Mouse (Mus musculus) olfactory bulb, adult 2 months (tissue): Measurements from ENCODE around the gene Zfp131. TPM values are rescaled to one million over a fixed set of nuclear protein-coding genes. Genes with fewer than 3 reads are reported as not detected.

Experiments
- H3K27ac ChIP-seq: fragments of 200-500 bp; 2 replicates; pipeline ENCODE4 v1.5.1; 2012; ENCODE audit warnings: low read depth, low read length; ENCODE audit not compliant: insufficient read depth
- H3K4me1 ChIP-seq: fragments of 200-500 bp; 2 replicates; pipeline ENCODE4 v1.6.1; 2012; ENCODE audit warnings: low read length; ENCODE audit not compliant: control insufficient read depth, insufficient read depth
- H3K4me3 ChIP-seq: fragments of 200-500 bp; 2 replicates; pipeline ENCODE4 v1.5.1; 2012; ENCODE audit warnings: mild to moderate bottlenecking, low read depth, low read length, moderate library complexity; ENCODE audit not compliant: insufficient read depth
- CTCF ChIP-seq: fragments of 200-500 bp; IDR thresholded peaks from 2 replicates; pipeline ENCODE4 v1.5.1; 2012; ENCODE audit warnings: low read depth, mild to moderate bottlenecking, low read length, moderate library complexity; ENCODE audit not compliant: insufficient read depth
- POLR2A ChIP-seq: fragments of 200-500 bp; IDR thresholded peaks from 2 replicates; pipeline ENCODE4 v1.6.1; 2012; ENCODE audit warnings: mild to moderate bottlenecking, low read depth, low read length, moderate library complexity; ENCODE audit not compliant: insufficient read depth
- WGBS: fragments of 180-500 bp; shearing (Covaris S2); methylation state at CpG from one replicate; pipeline ENCODE4 v1.1.7; 2018; 5-methylcytosine and 5-hydroxymethylcytosine counted together
- polyA plus RNA-seq: library from polyadenylated mRNA; stranded (reverse); fragments of >200 nt; gene quantifications from 2 replicates; pipeline ENCODE4 v1.2.4, GENCODE M21; 2012; ENCODE audit warnings: low replicate concordance; ENCODE audit not compliant: missing spikeins, insufficient read depth, insufficient read length

Zfp131 gene
- polyA plus RNA-seq, 1 experiment, result not detected

GRCm38 (mm10) chr13:119731448-119731847 is 59.2 kb downstream of the Zfp131 start:
- TF ChIP-seq CTCF (no peak), POLR2A (no peak)
- 22% methylated on average over 6 of the region's 6 CpGs for WGBS
- Histone ChIP-seq H3K27ac (no peak overlapping the region), H3K4me3 (no peak overlapping the region), H3K4me1 (peaks cover 6% of the 10 kb centered on the region; the same call in 1 of the 2 replicates)

- Histone ChIP-seq H3K4me3 (no peak overlapping the region), H3K27ac (no peak overlapping the region), H3K4me1 (peaks cover 6% of the 10 kb centered on the region; the same call in 1 of the 2 replicates)
- no peak for TF ChIP-seq POLR2A
- no peak for TF ChIP-seq CTCF
- WGBS, result 68% methylated on average over 7 of the region's 7 CpGs
Observed at GRCm38 (mm10) chr13:119729406-119729805, 61.3 kb downstream of the Zfp131 start.

- TF ChIP-seq POLR2A (no peak), CTCF (no peak)
- WGBS, result 78% methylated on average over 26 of the region's 26 CpGs
- Histone ChIP-seq H3K4me3 (no peak overlapping the region), H3K27ac (no peak overlapping the region), H3K4me1 (peaks cover 6% of the 10 kb centered on the region; the same call in 1 of the 2 replicates)
Observed at GRCm38 (mm10) chr13:119727608-119728387, 62.9 kb downstream of the Zfp131 start.

GRCm38 (mm10) chr13:119724541-119724940 is 66.1 kb downstream of the Zfp131 start:
- 80% methylated on average over 7 of the region's 7 CpGs for WGBS
- Histone ChIP-seq H3K27ac (no peak overlapping the region), H3K4me1 (no peaks in the 10 kb centered on the region), H3K4me3 (no peak overlapping the region)
- TF ChIP-seq POLR2A (no peak), CTCF (no peak)

GRCm38 (mm10) chr13:119723368-119723767 is 67.3 kb downstream of the Zfp131 start:
- WGBS, result 86% methylated on average over 5 of the region's 5 CpGs
- Histone ChIP-seq H3K4me3 (no peak overlapping the region), H3K4me1 (no peaks in the 10 kb centered on the region), H3K27ac (no peak overlapping the region)
- no peak for TF ChIP-seq CTCF
- TF ChIP-seq POLR2A, result no peak

GRCm38 (mm10) chr13:119722447-119722846 is 68.2 kb downstream of the Zfp131 start:
- TF ChIP-seq CTCF (no peak), POLR2A (no peak)

GRCm38 (mm10) chr13:119716105-119716504 is 74.6 kb downstream of the Zfp131 start:
- no peak overlapping the region for H3K27ac ChIP-seq
- H3K4me1 ChIP-seq, result peaks cover 5% of the 10 kb centered on the region; the same call in 1 of the 2 replicates
- H3K4me3 ChIP-seq, result no peak overlapping the region
- 84% methylated on average over 2 of the region's 2 CpGs for WGBS
- TF ChIP-seq CTCF (no peak), POLR2A (no peak)

More at GRCm38 (mm10) chr13:119722447-119722846, 68.2 kb downstream of the Zfp131 start:
- Histone ChIP-seq H3K27ac (no peak overlapping the region), H3K4me1 (no peaks in the 10 kb centered on the region), H3K4me3 (no peak overlapping the region)
- WGBS, result 90% methylated on average over 3 of the region's 3 CpGs

Other genes starting within 250 kb of the Zfp131 start
- not detected in 2 replicates for gene Ccl28, start 167.1 kb downstream of the Zfp131 start, polyA plus RNA-seq
- not detected in 2 replicates for gene Hmgcs1, start 100.5 kb downstream of the Zfp131 start, polyA plus RNA-seq
- gene Nim1k, start 35.0 kb downstream of the Zfp131 start, polyA plus RNA-seq, result not detected in 2 replicates
- gene AF067063, start 39.3 kb upstream of the Zfp131 start, polyA plus RNA-seq, result not detected in 2 replicates
- not detected in 2 replicates for gene D13Ertd608e, start 45.1 kb upstream of the Zfp131 start, polyA plus RNA-seq
- not detected in 2 replicates for gene Tcstv1, start 103.9 kb upstream of the Zfp131 start, polyA plus RNA-seq
- not detected in 2 replicates for gene Gm21761, start 138.4 kb upstream of the Zfp131 start, polyA plus RNA-seq
- not detected in 2 replicates for gene B020031M17Rik, start 159.9 kb upstream of the Zfp131 start, polyA plus RNA-seq
- gene Gm36079, start 236.1 kb upstream of the Zfp131 start, polyA plus RNA-seq, result not detected in 2 replicates